Comparison of ENCODE assay signal across 22 mouse cellular contexts in the genomic region with DNA sequence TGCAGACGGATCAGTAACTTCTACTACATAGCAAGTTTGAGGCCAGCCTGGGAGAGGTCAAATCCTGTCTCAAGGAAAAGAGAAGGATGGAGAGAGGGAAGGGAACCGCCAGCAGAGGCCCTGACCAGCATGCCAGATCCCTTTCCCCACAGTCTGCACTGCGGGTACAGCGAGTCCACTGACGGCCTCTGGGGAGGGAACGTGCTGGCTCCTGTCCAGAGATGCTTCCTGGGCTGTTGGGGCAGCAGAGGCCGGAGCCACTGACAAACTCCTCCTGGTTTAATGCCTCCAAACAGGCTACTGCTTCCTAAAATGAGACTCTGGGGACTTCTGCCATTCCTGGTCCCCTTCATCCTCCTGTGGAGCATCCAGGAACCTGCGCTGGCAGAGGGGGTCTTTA. TPM values are rescaled to one million over a fixed set of nuclear protein-coding genes. Genes with fewer than 3 reads are reported as not detected.
DNase-seq lines count a peak whose midpoint lies in the region; ATAC-seq lines count a peak whose summit lies in the region.
"Not testable (repeated sequence)": the region's sequence is repeated elsewhere in the genome, so short reads cannot be mapped to it uniquely, and the experiment has no call there.
"Had no signal": no experiment of that assay in that cellular context is flagged by ENCODE, and none has a peak within 500 bp of the region (broad histone marks: within the 10 kb centered on the region; RNA-seq: fewer than 3 reads in every experiment).

A gene (plus strand): TSS at position 52 of the 400 bp plus-strand sequence.
A gene (minus strand): TSS at position 156 of the 400 bp plus-strand sequence.

- not testable (repeated sequence) for H3K9me3 ChIP-seq in midbrain, embryonic 14.5 days (ENCODE audit: control insufficient read depth, low read length)

- not testable (repeated sequence) for H3K4me2 ChIP-seq in midbrain, embryonic 14.5 days (ENCODE audit: low read length)

- not testable (repeated sequence) for H3K27ac ChIP-seq in midbrain, embryonic 14.5 days (replicated peaks; ENCODE audit: low read depth, low read length)

- not testable (repeated sequence) for ATAC-seq in midbrain, embryonic 14.5 days (ENCODE audit: low FRiP score, low TSS enrichment)

- not testable (repeated sequence) for H3K4me1 ChIP-seq in midbrain, embryonic 14.5 days (ENCODE audit: control insufficient read depth, insufficient read depth, low read length)

- peak; percentile 38 to 60 for DNase-seq in cerebellum, postnatal 10 days
- DNase-seq in gonadal fat pad, adult 2 months (ENCODE audit: low read depth), result not testable (repeated sequence)
- peak; percentile 64 for DNase-seq in heart, postnatal 14 days
- peak; percentile 25 for DNase-seq in kidney, adult 9 months
- peak; percentile 44 to 60 for DNase-seq in lung, adult 18-20 months
- DNase-seq in midbrain, embryonic 14.5 days, result peak; percentile 4
- DNase-seq in testis, postnatal 10 days (ENCODE audit: low spot score), result peak; percentile 94

- H3K4me3 ChIP-seq in midbrain, embryonic 14.5 days (replicated peaks; ENCODE audit: low read depth, low read length), result not testable (repeated sequence)

- not testable (repeated sequence) for H3K9ac ChIP-seq in midbrain, embryonic 14.5 days (replicated peaks; ENCODE audit: low read length)

- not testable (repeated sequence) for H3K36me3 ChIP-seq in midbrain, embryonic 14.5 days (ENCODE audit: control insufficient read depth, insufficient read depth, low read length)

- 60% methylated on average over 8 of the region's 8 CpGs for WGBS in midbrain, embryonic 14.5 days

- not testable (repeated sequence) for H3K27me3 ChIP-seq in midbrain, embryonic 14.5 days (ENCODE audit: control insufficient read depth, insufficient read depth, low read length)

- intact Hi-C loops in heart, postnatal 14 days (cut with DNase I), result not testable (repeated sequence)

RNA-seq across cellular contexts. Expression of the first gene that starts in this region (rescaled TPM):
- 159 and 208 TPM in 2 replicates for polyA plus RNA-seq in gonadal fat pad, adult 2 months (2012; rRNA removed)
- total RNA-seq in heart, postnatal 14 days (2021), result not detected
- polyA plus RNA-seq in midbrain, embryonic 14.5 days (2014; fragmentation: Nextera tagmentation; extraction: Ambion mirVana), result not detected in 2 replicates
- total RNA-seq: granulocyte monocyte progenitor cell, adult 5-6 weeks; hematopoietic stem cell, adult 5-6 weeks; hindbrain, postnatal 0 days; layer of hippocampus, adult 8-10 months; left cerebral cortex, adult 2 months; monocyte, adult 5-6 weeks had no signal
- polyA plus RNA-seq: activated CD4-positive, CD25-positive, alpha-beta regulatory T cell, adult 4 months; forebrain, embryonic 11.5 days; hindbrain, postnatal 0 days; kidney, embryonic 14.5 days; limb, embryonic 11.5 days; liver, embryonic 12.5 days; midbrain, embryonic 10.5 days; neural tube, embryonic 12.5 days; Patski; small intestine, adult 2 months had no signal

RNA-seq across cellular contexts. Expression of the second gene that starts in this region (rescaled TPM):
- polyA plus RNA-seq in gonadal fat pad, adult 2 months (2012; rRNA removed), result 341 and 347 TPM in 2 replicates
- not detected for total RNA-seq in heart, postnatal 14 days (2021)
- polyA plus RNA-seq in midbrain, embryonic 14.5 days (2014; fragmentation: Nextera tagmentation; extraction: Ambion mirVana), result not detected in 2 replicates
- total RNA-seq: granulocyte monocyte progenitor cell, adult 5-6 weeks; hematopoietic stem cell, adult 5-6 weeks; hindbrain, postnatal 0 days; layer of hippocampus, adult 8-10 months; left cerebral cortex, adult 2 months; monocyte, adult 5-6 weeks had no signal
- polyA plus RNA-seq: activated CD4-positive, CD25-positive, alpha-beta regulatory T cell, adult 4 months; forebrain, embryonic 11.5 days; hindbrain, postnatal 0 days; kidney, embryonic 14.5 days; limb, embryonic 11.5 days; liver, embryonic 12.5 days; midbrain, embryonic 10.5 days; neural tube, embryonic 12.5 days; Patski; small intestine, adult 2 months had no signal

Comparison
In these comparisons a context has a peak if more than half of its experiments do, and no peak if none do; other contexts are left out.
1. RNA of the first gene that starts in this region (polyA plus RNA-seq): 159 to 208 TPM in gonadal fat pad, adult 2 months; not detected in midbrain, embryonic 14.5 days; every median in the first group is over 100 times any median in the second.
2. RNA of the second gene that starts in this region (polyA plus RNA-seq): 341 to 347 TPM in gonadal fat pad, adult 2 months; not detected in midbrain, embryonic 14.5 days; every median in the first group is over 100 times any median in the second.
3. Peak in DNase-seq in heart, postnatal 14 days; RNA of the genes that start here not detected or under 1 TPM.
4. Peak in DNase-seq in midbrain, embryonic 14.5 days; RNA of the genes that start here not detected or under 1 TPM.